Mouse (Mus musculus) ES-Bruce4 (cell line): Measurements from ENCODE around the gene Ostm1.

Experiments used
- CTCF ChIP-seq: IDR thresholded peaks from one replicate; pipeline ENCODE4 v1.8.1; 2011; ENCODE audit warnings: low read depth, low read length
- EP300 ChIP-seq: IDR thresholded peaks from 2 replicates; pipeline ENCODE4 v1.6.1; 2011; ENCODE audit warnings: low read depth, low read length; ENCODE audit not compliant: insufficient read depth
- POLR2A ChIP-seq: IDR thresholded peaks from one replicate; pipeline ENCODE4 v1.8.1; 2011; ENCODE audit warnings: low read length; ENCODE audit not compliant: insufficient read depth

DNA sequence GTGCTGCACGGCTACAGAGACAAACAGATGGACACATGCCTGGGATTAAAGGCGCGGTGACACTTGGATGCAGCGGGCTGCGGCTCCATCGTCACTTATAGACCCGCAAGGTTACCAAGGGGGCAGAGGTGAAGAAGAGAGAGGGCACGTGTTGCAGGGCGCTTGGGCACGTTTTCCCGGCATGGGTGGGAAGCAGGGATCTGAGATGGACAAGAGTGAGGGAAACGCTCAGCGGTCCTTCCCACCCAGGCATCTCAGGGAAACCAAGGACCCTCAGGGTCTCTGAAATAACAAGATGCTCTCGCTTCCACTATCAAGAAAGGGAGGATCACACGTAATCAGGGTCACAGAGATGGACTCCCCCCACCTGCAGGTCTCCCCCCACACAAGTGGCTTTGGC is 10.7 kb upstream of the Ostm1 start:
- TF ChIP-seq CTCF (no peak), POLR2A (no peak), EP300 (no peak)
